Mouse (Mus musculus) cortical plate, adult 2 months (tissue): Measurements from ENCODE around the gene Zfp638. TPM values are rescaled to one million over a fixed set of nuclear protein-coding genes. Genes with fewer than 3 reads are reported as not detected.
"Not testable (repeated sequence)": the region's sequence is repeated elsewhere in the genome, so short reads cannot be mapped to it uniquely, and the experiment has no call there.

Source experiments
- H3K27ac ChIP-seq: fragments of 200-500 bp; 2 replicates; pipeline ENCODE4 v1.5.1; 2012; ENCODE audit warnings: low read length, control low read depth, inconsistent platforms; ENCODE audit not compliant: insufficient read depth
- H3K4me1 ChIP-seq: fragments of 200-500 bp; 2 replicates; pipeline ENCODE4 v1.6.1; 2011; ENCODE audit warnings: low read length; ENCODE audit not compliant: control insufficient read depth, insufficient read depth
- H3K4me3 ChIP-seq: fragments of 200-500 bp; 2 replicates; pipeline ENCODE4 v1.5.1; 2011; ENCODE audit warnings: mild to moderate bottlenecking, low read length, control low read depth; ENCODE audit not compliant: insufficient read depth
- CTCF ChIP-seq: fragments of 200-500 bp; IDR thresholded peaks from 2 replicates; pipeline ENCODE4 v1.5.1; 2011; ENCODE audit warnings: mild to moderate bottlenecking, control low read depth, low read length; ENCODE audit not compliant: insufficient read depth; ENCODE audit errors: extremely low read depth
- POLR2A ChIP-seq: fragments of 200-500 bp; IDR thresholded peaks from 2 replicates; pipeline ENCODE4 v1.6.1; 2011; ENCODE audit warnings: mild to moderate bottlenecking, low read length, control low read depth; ENCODE audit not compliant: insufficient read depth; ENCODE audit errors: extremely low read depth
- polyA plus RNA-seq: library from polyadenylated mRNA; depleted of rRNA; stranded (reverse); fragments of >200 nt; gene quantifications from 2 replicates; pipeline ENCODE4 v1.2.3, GENCODE M21; 2012; rRNA removed

The Zfp638 gene
- 50.8 and 58.4 TPM in 2 replicates for polyA plus RNA-seq

GRCm38 (mm10) chr6:83866954-83867597, at the start of gene Zfp638:
Gene Zfp638 (plus strand): TSS chr6:83867109.
- Histone ChIP-seq H3K4me1 (no peaks in the 10 kb centered on the region), H3K27ac (peak within 1 kb of the TSS; percentile 85; the same call in 1 of the 2 replicates), H3K4me3 (peak within 1 kb of the TSS; percentile 74)
- TF ChIP-seq CTCF: no peak
- TF ChIP-seq POLR2A: peak; percentile 69; the same call in 1 of the 2 replicates

- no peaks in the 10 kb centered on the region; the same call in 1 of the 2 replicates for H3K4me1 ChIP-seq
- no peak overlapping the region for H3K27ac ChIP-seq
- no peak overlapping the region for H3K4me3 ChIP-seq
- no peak for TF ChIP-seq CTCF
- TF ChIP-seq POLR2A: no peak
These were observed 47.9 kb upstream of the Zfp638 start for GRCm38 (mm10) chr6:83818996-83819395.

- H3K4me3 ChIP-seq: no peak overlapping the region
- H3K4me1 ChIP-seq: no peaks in the 10 kb centered on the region; the same call in 1 of the 2 replicates
- no peak for TF ChIP-seq POLR2A
- TF ChIP-seq CTCF: no peak
- no peak overlapping the region for H3K27ac ChIP-seq
These were observed 46.0 kb upstream of the Zfp638 start for GRCm38 (mm10) chr6:83820727-83821515.

- no peak for TF ChIP-seq CTCF
- no peak for TF ChIP-seq POLR2A
- no peak overlapping the region for H3K27ac ChIP-seq
- no peaks in the 10 kb centered on the region; the same call in 1 of the 2 replicates for H3K4me1 ChIP-seq
- no peak overlapping the region for H3K4me3 ChIP-seq
These were observed 45.1 kb upstream of the Zfp638 start for GRCm38 (mm10) chr6:83821856-83822255.

- TF ChIP-seq POLR2A: no peak
- no peaks in the 10 kb centered on the region for H3K4me1 ChIP-seq
- H3K27ac ChIP-seq: no peak overlapping the region; the same call in 1 of the 2 replicates
- peak overlapping the region; percentile 58 for H3K4me3 ChIP-seq
These were observed 35.8 kb upstream of the Zfp638 start for GRCm38 (mm10) chr6:83830941-83831605.

- H3K4me3 ChIP-seq: peak within 1 kb of the TSS; percentile 58
- H3K4me1 ChIP-seq: no peaks in the 10 kb centered on the region
- no peak for TF ChIP-seq CTCF
- peak; percentile 97 for TF ChIP-seq POLR2A
- no peak within 1 kb of the TSS; the same call in 1 of the 2 replicates for H3K27ac ChIP-seq
These were observed 35.2 kb upstream of the Zfp638 start, which contains the start of gene Paip2b for GRCm38 (mm10) chr6:83831606-83832123. Gene Paip2b (minus strand): TSS chr6:83831741.

GRCm38 (mm10) chr6:83832393-83832792, 34.5 kb upstream of the Zfp638 start:
- H3K4me3 ChIP-seq, H3K4me1 ChIP-seq, H3K27ac ChIP-seq: not testable (repeated sequence)

- TF ChIP-seq POLR2A: no peak
- no peak for TF ChIP-seq CTCF
- H3K27ac ChIP-seq: no peak overlapping the region
- H3K4me3 ChIP-seq: no peak overlapping the region
- no peaks in the 10 kb centered on the region for H3K4me1 ChIP-seq
These were observed 30.1 kb upstream of the Zfp638 start for GRCm38 (mm10) chr6:83836826-83837225.

- TF ChIP-seq CTCF (no peak), POLR2A (no peak)
- Histone ChIP-seq H3K4me1 (no peaks in the 10 kb centered on the region), H3K27ac (no peak overlapping the region), H3K4me3 (no peak overlapping the region)
These were observed 28.9 kb upstream of the Zfp638 start for GRCm38 (mm10) chr6:83838046-83838445.
